Mouse (Mus musculus): Measurements from ENCODE around the gene Osm. TPM values are rescaled to one million over a fixed set of nuclear protein-coding genes. Genes with fewer than 3 reads are reported as not detected.

The Osm gene
- total RNA-seq, 2 experiments from 2014 or later, result not detected

- DNase-seq (ENCODE audit: low spot score in 2 of 2), result no peak
Observed at GRCm38 (mm10) chr11:4214572-4214971, 21.6 kb upstream of the Osm start.

- no peak for DNase-seq (ENCODE audit: low spot score in 2 of 2)
Observed at GRCm38 (mm10) chr11:4215061-4215460, 21.2 kb upstream of the Osm start.

GRCm38 (mm10) chr11:4216248-4217000, 19.8 kb upstream of the Osm start:
- DNase-seq (ENCODE audit: low spot score in 2 of 2), result peak; percentile 49 to 54

- DNase-seq (ENCODE audit: low spot score in 2 of 2), result peak; percentile 53 to 63
Observed at GRCm38 (mm10) chr11:4217914-4218629, 18.1 kb upstream of the Osm start, which contains the start of gene Castor1. Castor1 (plus strand) TSS chr11:4218225.

- no peak for DNase-seq (ENCODE audit: low spot score in 2 of 2)
Observed at GRCm38 (mm10) chr11:4218637-4219036, 17.6 kb upstream of the Osm start.

- DNase-seq (ENCODE audit: low spot score in 2 of 2), result peak; percentile 69 to 80
Observed at GRCm38 (mm10) chr11:4219317-4219751, 16.9 kb upstream of the Osm start.

- DNase-seq (ENCODE audit: low spot score in 2 of 2), result no peak
Observed at GRCm38 (mm10) chr11:4219908-4220307, 16.3 kb upstream of the Osm start.

- peak; percentile 78 to 83 for DNase-seq (ENCODE audit: low spot score in 2 of 2)
Observed at GRCm38 (mm10) chr11:4220443-4221400, 15.5 kb upstream of the Osm start.

GRCm38 (mm10) chr11:4222046-4222950, 13.9 kb upstream of the Osm start:
- no peak for DNase-seq (ENCODE audit: low spot score in 2 of 2)

GRCm38 (mm10) chr11:4223393-4224188, 12.6 kb upstream of the Osm start:
- DNase-seq (ENCODE audit: low spot score in 2 of 2), result no peak

GRCm38 (mm10) chr11:4224223-4224622, 12.0 kb upstream of the Osm start:
- no peak for DNase-seq (ENCODE audit: low spot score in 2 of 2)

GRCm38 (mm10) chr11:4226569-4227325, 9.5 kb upstream of the Osm start:
- DNase-seq (ENCODE audit: low spot score in 2 of 2), result no peak

- DNase-seq (ENCODE audit: low spot score in 2 of 2), result peak; percentile 46 to 52
Observed at GRCm38 (mm10) chr11:4228463-4228862, 7.8 kb upstream of the Osm start.

GRCm38 (mm10) chr11:4229841-4230240, 6.4 kb upstream of the Osm start:
- DNase-seq (ENCODE audit: low spot score in 2 of 2), result no peak

- DNase-seq (ENCODE audit: low spot score in 2 of 2), result no peak
Observed at GRCm38 (mm10) chr11:4231435-4231834, 4.8 kb upstream of the Osm start.

- DNase-seq (ENCODE audit: low spot score in 2 of 2), result no peak
Observed at GRCm38 (mm10) chr11:4232644-4233043, 3.6 kb upstream of the Osm start.

- DNase-seq (ENCODE audit: low spot score in 2 of 2), result no peak
Observed at GRCm38 (mm10) chr11:4235052-4235655, 1.1 kb upstream of the Osm start.

GRCm38 (mm10) chr11:4236546-4237067, 387 bp downstream of the Osm start:
- DNase-seq (ENCODE audit: low spot score in 2 of 2), result no peak
